ENCODE assay signal across 28 mouse cellular contexts in genomic region chr2:66209353-66209752, GRCm38 (mm10). TPM values are rescaled to one million over a fixed set of nuclear protein-coding genes. Genes with fewer than 3 reads are reported as not detected.
"Had no signal": no experiment of that assay in that cellular context is flagged by ENCODE, and none has a peak within 500 bp of the region (broad histone marks: within the 10 kb centered on the region; RNA-seq: fewer than 3 reads in every experiment).

No protein-coding gene starts in this region.

- H3K27ac ChIP-seq: embryonic facial prominence, embryonic 10.5 days; embryonic facial prominence, embryonic 12.5 days; embryonic facial prominence, embryonic 13.5 days; embryonic facial prominence, embryonic 15.5 days; forebrain, embryonic 10.5 days; forebrain, embryonic 12.5 days; forebrain, embryonic 13.5 days; forebrain, embryonic 15.5 days; gastrocnemius, adult 2 months; heart, adult 2 months had no signal

- H3K4me3 ChIP-seq: embryonic facial prominence, embryonic 10.5 days; embryonic facial prominence, embryonic 12.5 days; embryonic facial prominence, embryonic 13.5 days; embryonic facial prominence, embryonic 15.5 days; erythroblast, embryonic 14.5 days; forebrain, embryonic 10.5 days; forebrain, embryonic 12.5 days; forebrain, embryonic 13.5 days; forebrain, embryonic 15.5 days; gastrocnemius, adult 2 months; heart, adult 2 months had no signal

- DNase-seq: cerebellum, adult 2 months; cerebellum, adult 8-10 months; cerebellum, adult 9-10 months; cerebellum, adult 9-11 months; cerebellum, postnatal 10 days; cerebellum, postnatal 14 days; cerebellum, postnatal 25 days; cerebellum, postnatal 36 days; embryo, embryonic 11 days; gastrocnemius, adult 2 months; gastrocnemius, postnatal 10 days; gastrocnemius, postnatal 14 days; gastrocnemius, postnatal 25 days; gastrocnemius, postnatal 36 days; heart, adult 18-20 months; heart, adult 2 months had no signal

- H3K27me3 ChIP-seq: embryonic facial prominence, embryonic 12.5 days; embryonic facial prominence, embryonic 13.5 days; embryonic facial prominence, embryonic 15.5 days; forebrain, embryonic 12.5 days; forebrain, embryonic 13.5 days; forebrain, embryonic 15.5 days had no signal

- ATAC-seq: forebrain, embryonic 13.5 days; forebrain, embryonic 14.5 days; forebrain, embryonic 15.5 days; forebrain, embryonic 16.5 days; forebrain, postnatal 0 days had no signal

- H3K9ac ChIP-seq: embryonic facial prominence, embryonic 12.5 days; embryonic facial prominence, embryonic 13.5 days; embryonic facial prominence, embryonic 15.5 days; forebrain, embryonic 12.5 days; forebrain, embryonic 13.5 days; forebrain, embryonic 15.5 days; forebrain, postnatal 0 days had no signal

- H3K9me3 ChIP-seq: embryonic facial prominence, embryonic 10.5 days; embryonic facial prominence, embryonic 12.5 days; embryonic facial prominence, embryonic 13.5 days; embryonic facial prominence, embryonic 15.5 days; forebrain, embryonic 10.5 days; forebrain, embryonic 12.5 days; forebrain, embryonic 13.5 days; forebrain, embryonic 15.5 days had no signal

- H3K4me1 ChIP-seq: embryonic facial prominence, embryonic 10.5 days; embryonic facial prominence, embryonic 12.5 days; embryonic facial prominence, embryonic 13.5 days; embryonic facial prominence, embryonic 15.5 days; forebrain, embryonic 10.5 days; forebrain, embryonic 12.5 days; forebrain, embryonic 13.5 days; forebrain, embryonic 15.5 days had no signal

- H3K4me2 ChIP-seq: embryonic facial prominence, embryonic 12.5 days; embryonic facial prominence, embryonic 13.5 days; embryonic facial prominence, embryonic 15.5 days; forebrain, embryonic 12.5 days; forebrain, embryonic 13.5 days; forebrain, embryonic 15.5 days had no signal

RNA-seq across cellular contexts. Expression of gene Ttc21b, which starts 47.1 kb away (rescaled TPM):
- polyA plus RNA-seq: erythroblast, embryonic 14.5 days had no signal
